Mouse (Mus musculus): ENCODE data around the gene Islr.

Islr gene

GRCm38 (mm10) chr9:58225915-58226913, 22.1 kb upstream of the Islr start:
- in situ Hi-C loops (cut with MboI; ENCODE audit: low pct_unique_long_range_greater_than_20kb in 1 of 2, low sequenced_read_pairs in 2 of 2, unreplicated experiment in 1 of 2): no loop called here

- in situ Hi-C loops (cut with MboI; ENCODE audit: low pct_unique_long_range_greater_than_20kb in 1 of 2, low sequenced_read_pairs in 2 of 2, unreplicated experiment in 1 of 2): no loop called here
These were observed 20.2 kb upstream of the Islr start for GRCm38 (mm10) chr9:58224356-58224755.

GRCm38 (mm10) chr9:58220218-58220903, 16.3 kb upstream of the Islr start:
- in situ Hi-C loops (cut with MboI; ENCODE audit: low pct_unique_long_range_greater_than_20kb in 1 of 2, low sequenced_read_pairs in 2 of 2, unreplicated experiment in 1 of 2): no loop called here

GRCm38 (mm10) chr9:58218539-58218938, 14.4 kb upstream of the Islr start:
- in situ Hi-C loops (cut with MboI; ENCODE audit: low pct_unique_long_range_greater_than_20kb in 1 of 2, low sequenced_read_pairs in 2 of 2, unreplicated experiment in 1 of 2): no loop called here

- in situ Hi-C loops (cut with MboI; ENCODE audit: low pct_unique_long_range_greater_than_20kb in 1 of 2, low sequenced_read_pairs in 2 of 2, unreplicated experiment in 1 of 2): no loop called here
These were observed 12.3 kb upstream of the Islr start for GRCm38 (mm10) chr9:58216402-58216801.

- in situ Hi-C loops (cut with MboI; ENCODE audit: low pct_unique_long_range_greater_than_20kb in 1 of 2, low sequenced_read_pairs in 2 of 2, unreplicated experiment in 1 of 2): no loop called here
These were observed 10.5 kb upstream of the Islr start for GRCm38 (mm10) chr9:58214519-58215180.

GRCm38 (mm10) chr9:58213865-58214264, 9.8 kb upstream of the Islr start:
- in situ Hi-C loops (cut with MboI; ENCODE audit: low pct_unique_long_range_greater_than_20kb in 1 of 2, low sequenced_read_pairs in 2 of 2, unreplicated experiment in 1 of 2): no loop called here

- in situ Hi-C loops (cut with MboI; ENCODE audit: low pct_unique_long_range_greater_than_20kb in 1 of 2, low sequenced_read_pairs in 2 of 2, unreplicated experiment in 1 of 2): no loop called here
These were observed 9.3 kb upstream of the Islr start for GRCm38 (mm10) chr9:58213377-58213776.

- in situ Hi-C loops (cut with MboI; ENCODE audit: low pct_unique_long_range_greater_than_20kb in 1 of 2, low sequenced_read_pairs in 2 of 2, unreplicated experiment in 1 of 2): no loop called here
These were observed 6.2 kb upstream of the Islr start for GRCm38 (mm10) chr9:58210304-58210627.

GRCm38 (mm10) chr9:58209462-58210303, 5.6 kb upstream of the Islr start:
- in situ Hi-C loops (cut with MboI; ENCODE audit: low pct_unique_long_range_greater_than_20kb in 1 of 2, low sequenced_read_pairs in 2 of 2, unreplicated experiment in 1 of 2): no loop called here

GRCm38 (mm10) chr9:58206013-58206412, 1.9 kb upstream of the Islr start:
- in situ Hi-C loops (cut with MboI; ENCODE audit: low pct_unique_long_range_greater_than_20kb in 1 of 2, low sequenced_read_pairs in 2 of 2, unreplicated experiment in 1 of 2): no loop called here

- in situ Hi-C loops (cut with MboI; ENCODE audit: low pct_unique_long_range_greater_than_20kb in 1 of 2, low sequenced_read_pairs in 2 of 2, unreplicated experiment in 1 of 2): loop anchor here (5.0 kb wide), 2 partner anchors 152 to 167 kb away; no protein-coding TSS in a partner anchor
These were observed 418 bp upstream of the Islr start for GRCm38 (mm10) chr9:58204448-58205000.

GRCm38 (mm10) chr9:58202676-58203453, 1.2 kb downstream of the Islr start:
- in situ Hi-C loops (cut with MboI; ENCODE audit: low pct_unique_long_range_greater_than_20kb in 1 of 2, low sequenced_read_pairs in 2 of 2, unreplicated experiment in 1 of 2): loop anchor here (5.0 kb wide), 2 partner anchors 151 to 166 kb away; no protein-coding TSS in a partner anchor

- in situ Hi-C loops (cut with MboI; ENCODE audit: low pct_unique_long_range_greater_than_20kb in 1 of 2, low sequenced_read_pairs in 2 of 2, unreplicated experiment in 1 of 2): loop anchor here (5.0 kb wide), 2 partner anchors 150 to 165 kb away; no protein-coding TSS in a partner anchor
These were observed 2.1 kb downstream of the Islr start for GRCm38 (mm10) chr9:58201861-58202549.

- in situ Hi-C loops (cut with MboI; ENCODE audit: low pct_unique_long_range_greater_than_20kb in 1 of 2, low sequenced_read_pairs in 2 of 2, unreplicated experiment in 1 of 2): loop anchor here (5.0 kb wide), 2 partner anchors 149 to 164 kb away; no protein-coding TSS in a partner anchor
These were observed 2.8 kb downstream of the Islr start for GRCm38 (mm10) chr9:58201091-58201842.

All from mouse embryonic stem cell (cell line).